Mouse (Mus musculus): Measurements from ENCODE around the gene Med9. TPM values are rescaled to one million over a fixed set of nuclear protein-coding genes. Genes with fewer than 3 reads are reported as not detected.
A peak's percentile ranks its signal among the peaks of the same experiment; 100 is the strongest.
"Not testable (repeated sequence)": the region's sequence is repeated elsewhere in the genome, so short reads cannot be mapped to it uniquely, and the experiment has no call there.

The Med9 gene
- polyA plus RNA-seq, 1 experiment from 2014 or later = 36.1 TPM

- no peak overlapping the region for H3K9ac ChIP-seq
- H3K4me3 ChIP-seq (replicated peaks; ENCODE audit: low read length) = no peak overlapping the region
- no peaks in the 10 kb centered on the region for H3K27me3 ChIP-seq (ENCODE audit: control insufficient read depth, insufficient read depth, low read length)
- 46% methylated on average over 2 of the region's 2 CpGs for WGBS
- H3K9me3 ChIP-seq (ENCODE audit: control insufficient read depth, low read length) = no peaks in the 10 kb centered on the region
- no peaks in the 10 kb centered on the region for H3K36me3 ChIP-seq (replicated peaks; ENCODE audit: control insufficient read depth, insufficient read depth)
- no peak for ATAC-seq (ENCODE audit: low FRiP score)
- no peak overlapping the region for H3K27ac ChIP-seq
- H3K4me1 ChIP-seq (replicated peaks; ENCODE audit: control insufficient read depth, insufficient read depth, low read length) = 0 out of 2 replicates have a peak, but pooled peaks cover 2% of the 10 kb centered on the region
- no peak overlapping the region for H3K4me2 ChIP-seq (replicated peaks)
- DNase-seq (ENCODE audit: low spot score) = no peak
These were observed 10.4 kb upstream of the Med9 start for GRCm38 (mm10) chr11:59937615-59938014.

DNA sequence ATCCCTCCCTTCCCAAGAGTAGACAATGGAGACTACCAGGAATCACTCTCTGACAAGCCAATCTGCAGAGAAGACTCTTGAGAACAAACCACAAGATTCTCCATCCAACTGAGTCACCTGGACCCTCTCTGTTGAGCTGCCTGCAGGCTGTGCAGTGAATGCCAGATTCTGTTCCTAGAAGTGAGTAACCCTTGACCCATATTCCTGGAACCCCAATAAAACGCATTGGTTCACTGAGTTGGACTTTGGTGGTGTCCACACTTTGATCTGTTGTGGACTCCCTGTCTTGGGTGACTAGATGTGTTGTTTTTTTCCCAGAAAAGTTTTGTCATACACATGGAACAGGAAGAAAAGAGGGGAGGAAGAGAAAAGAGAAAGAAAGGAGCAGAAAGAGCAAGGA is 8.2 kb upstream of the Med9 start:
- ATAC-seq (ENCODE audit: low FRiP score) = no peak
- H3K27ac ChIP-seq = no peak overlapping the region
- H3K4me1 ChIP-seq (replicated peaks; ENCODE audit: control insufficient read depth, insufficient read depth, low read length) = no peaks in the 10 kb centered on the region
- H3K4me2 ChIP-seq (replicated peaks) = no peak overlapping the region
- DNase-seq (ENCODE audit: low spot score) = no peak
- no peaks in the 10 kb centered on the region for H3K36me3 ChIP-seq (replicated peaks; ENCODE audit: control insufficient read depth, insufficient read depth)
- H3K9ac ChIP-seq = no peak overlapping the region
- H3K4me3 ChIP-seq (replicated peaks; ENCODE audit: low read length) = no peak overlapping the region
- WGBS = 95% methylated on average over 1 of the region's 1 CpGs
- no peaks in the 10 kb centered on the region for H3K27me3 ChIP-seq (ENCODE audit: control insufficient read depth, insufficient read depth, low read length)
- no peaks in the 10 kb centered on the region for H3K9me3 ChIP-seq (ENCODE audit: control insufficient read depth, low read length)

DNA sequence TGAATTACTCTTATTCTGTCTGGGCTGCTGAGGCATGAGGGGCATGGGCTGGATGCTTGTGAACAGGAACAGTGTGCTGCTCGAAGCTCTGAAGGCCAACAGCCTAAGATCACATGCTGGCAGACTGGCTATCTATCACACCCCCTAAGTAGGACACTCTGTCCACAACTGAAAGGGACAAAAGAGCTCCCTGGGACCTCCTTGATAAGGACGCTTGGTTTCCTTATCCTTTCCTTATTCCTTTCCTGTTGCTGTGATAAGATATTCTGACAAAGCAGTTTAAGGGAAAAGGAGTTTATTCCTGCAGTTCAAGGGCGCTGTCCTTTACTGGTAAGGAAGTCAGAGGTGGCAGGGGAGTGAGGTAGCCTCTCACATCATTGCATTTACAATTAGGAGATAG is 7.4 kb upstream of the Med9 start:
- 64% methylated on average over 3 of the region's 3 CpGs for WGBS
- H3K4me1 ChIP-seq (replicated peaks; ENCODE audit: control insufficient read depth, insufficient read depth, low read length) = no peaks in the 10 kb centered on the region
- H3K9me3 ChIP-seq (ENCODE audit: control insufficient read depth, low read length) = no peaks in the 10 kb centered on the region
- no peak overlapping the region for H3K27ac ChIP-seq
- no peaks in the 10 kb centered on the region for H3K36me3 ChIP-seq (replicated peaks; ENCODE audit: control insufficient read depth, insufficient read depth)
- ATAC-seq (ENCODE audit: low FRiP score) = no peak
- H3K4me3 ChIP-seq (replicated peaks; ENCODE audit: low read length) = no peak overlapping the region
- H3K9ac ChIP-seq = no peak overlapping the region
- no peak for DNase-seq (ENCODE audit: low spot score)
- no peak overlapping the region for H3K4me2 ChIP-seq (replicated peaks)
- H3K27me3 ChIP-seq (ENCODE audit: control insufficient read depth, insufficient read depth, low read length) = no peaks in the 10 kb centered on the region

GRCm38 (mm10) chr11:59941391-59941790 is 6.6 kb upstream of the Med9 start:
- H3K27ac ChIP-seq = no peak overlapping the region
- H3K9ac ChIP-seq = no peak overlapping the region
- no peak for ATAC-seq (ENCODE audit: low FRiP score)
- DNase-seq (ENCODE audit: low spot score) = no peak
- no peaks in the 10 kb centered on the region for H3K27me3 ChIP-seq (ENCODE audit: control insufficient read depth, insufficient read depth, low read length)
- 26% methylated on average over 3 of the region's 3 CpGs for WGBS
- no peaks in the 10 kb centered on the region for H3K9me3 ChIP-seq (ENCODE audit: control insufficient read depth, low read length)
- H3K36me3 ChIP-seq (replicated peaks; ENCODE audit: control insufficient read depth, insufficient read depth) = no peaks in the 10 kb centered on the region
- no peak overlapping the region for H3K4me2 ChIP-seq (replicated peaks)
- H3K4me3 ChIP-seq (replicated peaks; ENCODE audit: low read length) = no peak overlapping the region
- no peaks in the 10 kb centered on the region for H3K4me1 ChIP-seq (replicated peaks; ENCODE audit: control insufficient read depth, insufficient read depth, low read length)

DNA sequence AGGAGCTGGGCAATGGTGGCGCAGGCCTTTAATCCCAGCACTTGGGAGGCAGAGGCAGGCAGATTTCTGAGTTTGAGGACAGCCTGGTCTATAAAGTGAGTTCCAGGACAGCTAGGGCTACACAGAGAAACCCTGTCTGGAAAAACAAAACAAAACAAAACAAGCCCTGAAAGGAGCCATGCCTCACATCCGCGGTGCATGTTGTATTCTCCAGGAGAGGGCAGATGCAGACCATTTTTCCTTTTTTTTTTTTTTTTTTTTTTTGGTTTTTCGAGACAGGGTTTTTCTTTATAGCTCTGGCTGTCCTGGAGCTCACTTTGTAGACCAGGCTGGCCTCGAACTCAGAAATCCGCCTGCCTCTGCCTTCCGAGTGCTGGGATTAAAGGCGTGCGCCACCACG is 3.2 kb upstream of the Med9 start:
- H3K4me3 ChIP-seq (replicated peaks; ENCODE audit: low read length); H3K9ac ChIP-seq; H3K4me2 ChIP-seq (replicated peaks); H3K27me3 ChIP-seq (ENCODE audit: control insufficient read depth, insufficient read depth, low read length); H3K9me3 ChIP-seq (ENCODE audit: control insufficient read depth, low read length); H3K27ac ChIP-seq; H3K36me3 ChIP-seq (replicated peaks; ENCODE audit: control insufficient read depth, insufficient read depth); DNase-seq (ENCODE audit: low spot score); ATAC-seq (ENCODE audit: low FRiP score): not testable (repeated sequence)
- peaks cover 16% of the 10 kb centered on the region for H3K4me1 ChIP-seq (replicated peaks; ENCODE audit: control insufficient read depth, insufficient read depth, low read length)
- WGBS = 90% methylated on average over 10 of the region's 10 CpGs

DNA sequence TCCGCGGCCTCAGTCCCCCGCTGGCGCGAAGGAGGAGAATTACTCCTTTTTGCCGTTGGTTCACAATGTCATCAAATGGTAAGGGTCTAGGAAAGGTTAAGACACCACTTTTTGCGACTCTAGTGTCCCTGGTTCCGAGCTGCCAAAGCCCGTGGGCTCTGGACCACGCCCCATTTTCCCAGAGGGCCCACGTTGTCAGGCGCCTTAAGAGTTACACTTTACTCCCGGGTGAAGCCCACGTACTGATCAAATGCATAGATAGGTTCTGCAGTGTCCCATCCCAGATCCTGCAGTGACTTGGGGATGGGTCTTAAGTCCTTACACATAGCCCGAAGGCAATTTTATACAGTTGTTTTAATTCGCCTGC is 378 bp downstream of the Med9 start:
- H3K4me3 ChIP-seq (replicated peaks; ENCODE audit: low read length) = peak overlapping the region; percentile 99
- peak overlapping the region; percentile 98 for H3K9ac ChIP-seq
- DNase-seq (ENCODE audit: low spot score) = no peak
- H3K27me3 ChIP-seq (ENCODE audit: control insufficient read depth, insufficient read depth, low read length) = no peaks in the 10 kb centered on the region
- ATAC-seq (ENCODE audit: low FRiP score) = peak; percentile 46; the same call in 1 of the 2 replicates
- H3K27ac ChIP-seq = peak overlapping the region; percentile 89
- peaks cover 16% of the 10 kb centered on the region for H3K4me1 ChIP-seq (replicated peaks; ENCODE audit: control insufficient read depth, insufficient read depth, low read length)
- H3K4me2 ChIP-seq (replicated peaks) = peak overlapping the region; percentile 92
- H3K9me3 ChIP-seq (ENCODE audit: control insufficient read depth, low read length) = no peaks in the 10 kb centered on the region
- no peaks in the 10 kb centered on the region for H3K36me3 ChIP-seq (replicated peaks; ENCODE audit: control insufficient read depth, insufficient read depth)
- 3% methylated on average over 16 of the region's 16 CpGs for WGBS

DNA sequence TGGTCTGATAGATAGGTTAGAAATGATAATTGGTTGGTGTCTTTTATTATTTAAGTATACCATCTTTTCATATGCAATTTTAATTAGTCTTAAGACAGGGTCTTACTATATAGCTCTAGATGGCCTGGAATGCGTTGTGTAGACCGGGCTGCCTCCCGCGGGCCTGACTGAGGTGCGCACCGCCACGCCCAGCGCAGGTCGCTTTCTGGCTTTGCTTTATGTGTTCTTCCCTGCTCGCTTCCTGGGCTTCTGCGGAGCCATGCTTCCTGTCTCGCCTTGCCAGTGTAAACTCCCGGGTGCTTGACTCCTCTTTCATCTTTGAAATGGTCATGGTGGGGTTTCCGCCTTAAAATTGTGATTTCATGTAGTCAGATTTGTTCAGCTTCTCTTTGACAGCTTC is 4.9 kb downstream of the Med9 start:
- ATAC-seq (ENCODE audit: low FRiP score) = no peak
- no peak overlapping the region; the same call in 1 of the 2 replicates for H3K9ac ChIP-seq
- no peaks in the 10 kb centered on the region for H3K36me3 ChIP-seq (replicated peaks; ENCODE audit: control insufficient read depth, insufficient read depth)

GRCm38 (mm10) chr11:59956749-59957148 is 8.7 kb downstream of the Med9 start:
- DNase-seq (ENCODE audit: low spot score) = no peak
- ATAC-seq (ENCODE audit: low FRiP score) = no peak
- whole genome bisulfite sequencing = 87% methylated on average over 6 of the region's 6 CpGs
- H3K4me1 ChIP-seq (replicated peaks; ENCODE audit: control insufficient read depth, insufficient read depth, low read length) = no peaks in the 10 kb centered on the region
- H3K4me2 ChIP-seq (replicated peaks) = no peak overlapping the region
- no peaks in the 10 kb centered on the region for H3K27me3 ChIP-seq (ENCODE audit: control insufficient read depth, insufficient read depth, low read length)
- H3K27ac ChIP-seq = no peak overlapping the region
- no peak overlapping the region for H3K4me3 ChIP-seq (replicated peaks; ENCODE audit: low read length)
- H3K9me3 ChIP-seq (ENCODE audit: control insufficient read depth, low read length) = no peaks in the 10 kb centered on the region
- H3K36me3 ChIP-seq (replicated peaks; ENCODE audit: control insufficient read depth, insufficient read depth) = peaks cover 13% of the 10 kb centered on the region
- H3K9ac ChIP-seq = no peak overlapping the region

More for the DNA sequence above, 4.9 kb downstream of the Med9 start:
- Histone ChIP-seq H3K27me3 (ENCODE audit: control insufficient read depth, insufficient read depth, low read length) (no peaks in the 10 kb centered on the region), H3K4me3 (replicated peaks; ENCODE audit: low read length) (no peak overlapping the region), H3K27ac (no peak overlapping the region), H3K4me1 (replicated peaks; ENCODE audit: control insufficient read depth, insufficient read depth, low read length) (peaks cover 7% of the 10 kb centered on the region; the same call in 1 of the 2 replicates), H3K4me2 (replicated peaks) (no peak overlapping the region), H3K9me3 (ENCODE audit: control insufficient read depth, low read length) (no peaks in the 10 kb centered on the region)
- DNase-seq (ENCODE audit: low spot score) = no peak
- 89% methylated on average over 14 of the region's 14 CpGs for WGBS

DNA sequence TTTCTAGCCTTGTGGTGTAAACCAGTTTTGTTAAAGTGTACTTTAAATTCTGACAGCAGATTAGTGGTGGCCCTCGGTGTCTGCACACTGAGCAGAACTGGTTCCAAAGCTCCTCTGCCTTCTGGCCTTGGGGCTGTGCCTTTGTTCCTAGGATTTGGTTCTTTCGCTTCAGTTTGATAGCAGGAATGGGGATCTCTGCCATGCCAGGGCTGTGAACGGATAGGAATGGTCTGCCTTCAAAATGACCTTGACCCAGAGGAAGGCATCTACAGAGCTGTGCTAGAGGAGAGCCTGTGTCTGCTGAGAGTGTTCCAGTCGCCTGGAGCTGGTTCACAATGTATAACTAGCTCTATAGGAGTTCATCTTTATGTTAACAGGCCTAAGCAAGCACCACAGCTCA is 11.4 kb downstream of the Med9 start:
- Histone ChIP-seq H3K27ac (no peak overlapping the region), H3K9ac (no peak overlapping the region), H3K9me3 (ENCODE audit: control insufficient read depth, low read length) (no peaks in the 10 kb centered on the region), H3K27me3 (ENCODE audit: control insufficient read depth, insufficient read depth, low read length) (peaks cover 21% of the 10 kb centered on the region), H3K36me3 (replicated peaks; ENCODE audit: control insufficient read depth, insufficient read depth) (peaks cover 19% of the 10 kb centered on the region), H3K4me3 (replicated peaks; ENCODE audit: low read length) (no peak overlapping the region), H3K4me2 (replicated peaks) (no peak overlapping the region), H3K4me1 (replicated peaks; ENCODE audit: control insufficient read depth, insufficient read depth, low read length) (peaks cover 14% of the 10 kb centered on the region)
- ATAC-seq (ENCODE audit: low FRiP score) = no peak
- WGBS = 82% methylated on average over 4 of the region's 4 CpGs
- no peak for DNase-seq (ENCODE audit: low spot score)

All from hindbrain, embryonic 14.5 days (tissue).